Mouse (Mus musculus): ENCODE measurements at regions not wholly inside any gene's neighbourhood (a gene's known extent, or its start where the extent isn't known, plus 50 kb on each side); places are given as distances from the start of the nearest gene placed in this dataset.
A peak's percentile ranks its signal among the peaks of the same experiment; 100 is the strongest.
"Not testable (repeated sequence)": the region's sequence is repeated elsewhere in the genome, so short reads cannot be mapped to it uniquely, and the experiment has no call there.

DNA sequence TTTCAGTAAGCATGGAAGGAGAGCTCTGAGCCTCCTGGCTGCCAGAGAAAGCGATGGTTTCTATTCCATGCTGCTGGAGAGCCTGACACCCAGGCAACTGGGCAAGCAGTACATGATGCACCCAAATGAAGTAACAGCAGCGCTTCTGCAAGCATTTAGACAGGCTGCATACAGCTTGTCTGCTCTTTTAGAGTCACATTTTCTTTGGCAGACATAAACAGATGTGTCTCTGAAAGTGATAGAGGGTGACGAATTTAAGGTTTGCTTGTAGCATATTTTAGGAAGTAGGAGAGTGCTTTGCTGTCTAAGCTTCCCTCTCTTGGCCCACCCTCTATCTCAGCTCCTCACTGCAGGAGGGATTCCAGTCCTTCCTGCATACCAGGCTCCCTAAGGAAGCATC is 384.0 kb upstream of the Klhl29 start:
- no peak for DNase-seq (ENCODE audit: low read depth)
- TF ChIP-seq POLR2A (IDR thresholded peaks at IDR 0.05; ENCODE audit: borderline replicate concordance, extremely low read depth, insufficient read depth, insufficient read length, poor library complexity, severe bottlenecking) (no peak), CTCF (IDR thresholded peaks at IDR 0.05; ENCODE audit: borderline replicate concordance, extremely low read depth, insufficient read depth, insufficient read length) (no peak)

DNA sequence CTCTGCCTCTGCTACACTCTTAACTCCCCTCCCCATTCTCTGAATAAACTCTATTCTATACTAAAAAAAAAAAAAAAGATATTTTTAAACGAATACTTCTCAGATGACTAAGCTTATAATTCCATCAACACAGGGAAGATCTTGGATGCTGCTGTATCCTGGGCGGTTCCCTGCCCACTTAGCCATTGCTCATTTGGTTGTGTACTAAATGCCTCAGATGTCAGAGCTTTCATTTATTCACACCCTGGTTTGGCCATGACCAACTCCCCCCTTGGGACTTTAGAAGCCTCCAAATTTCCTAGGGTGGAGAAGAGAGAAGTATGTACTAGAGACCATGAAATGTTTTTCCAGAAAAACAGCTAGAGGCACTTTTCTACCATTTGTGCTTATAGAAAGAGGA is 382.3 kb upstream of the Klhl29 start:
- DNase-seq (ENCODE audit: low read depth): no peak
- TF ChIP-seq CTCF (IDR thresholded peaks at IDR 0.05; ENCODE audit: borderline replicate concordance, extremely low read depth, insufficient read depth, insufficient read length): no peak
- TF ChIP-seq POLR2A (IDR thresholded peaks at IDR 0.05; ENCODE audit: borderline replicate concordance, extremely low read depth, insufficient read depth, insufficient read length, poor library complexity, severe bottlenecking): no peak

DNA sequence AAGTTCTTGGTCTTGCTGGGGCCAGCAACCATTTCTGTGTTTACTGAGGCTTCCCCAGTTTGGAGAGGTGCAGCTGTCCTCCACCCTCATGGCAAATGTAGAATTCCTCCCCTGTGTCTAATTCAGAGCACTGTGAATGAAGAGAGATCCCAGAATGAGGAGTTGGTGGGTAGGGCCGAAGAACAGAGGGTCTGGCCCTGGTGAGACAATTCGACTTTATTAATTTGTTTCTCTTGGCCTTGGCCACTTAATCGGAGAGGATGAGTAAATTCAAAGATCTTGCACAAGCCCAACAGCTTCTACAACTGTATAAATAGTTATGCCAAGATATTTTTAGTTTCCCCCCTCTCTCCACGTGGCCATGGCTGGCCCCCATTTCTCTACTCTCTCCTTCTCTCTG is 381.9 kb upstream of the Klhl29 start:
- DNase-seq (ENCODE audit: low read depth): no peak

DNA sequence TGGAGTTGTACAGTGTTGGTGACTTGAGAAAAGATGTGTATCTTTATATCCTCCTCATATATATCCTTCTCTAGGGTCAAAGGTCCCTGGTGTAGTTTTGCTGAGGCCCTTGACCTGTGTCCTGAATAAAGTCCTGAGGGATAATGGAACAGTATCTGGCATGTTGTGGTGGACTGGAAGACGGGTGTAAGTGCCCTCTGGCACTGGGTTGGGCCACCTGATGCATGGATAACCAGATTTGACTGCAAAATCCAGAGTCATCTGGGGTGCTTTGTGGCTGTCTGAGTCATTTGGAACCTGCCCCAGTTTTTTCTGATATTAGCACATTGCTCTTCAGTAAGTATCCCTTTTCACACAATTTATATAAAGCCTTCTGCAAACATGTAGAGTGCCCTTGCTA is 378.3 kb upstream of the Klhl29 start:
- DNase-seq (ENCODE audit: low read depth): no peak
- TF ChIP-seq POLR2A (IDR thresholded peaks at IDR 0.05; ENCODE audit: borderline replicate concordance, extremely low read depth, insufficient read depth, insufficient read length, poor library complexity, severe bottlenecking): no peak
- TF ChIP-seq CTCF (IDR thresholded peaks at IDR 0.05; ENCODE audit: borderline replicate concordance, extremely low read depth, insufficient read depth, insufficient read length): no peak

More for the DNA sequence above, 381.9 kb upstream of the Klhl29 start:
- TF ChIP-seq CTCF (IDR thresholded peaks at IDR 0.05; ENCODE audit: borderline replicate concordance, extremely low read depth, insufficient read depth, insufficient read length) (no peak), POLR2A (IDR thresholded peaks at IDR 0.05; ENCODE audit: borderline replicate concordance, extremely low read depth, insufficient read depth, insufficient read length, poor library complexity, severe bottlenecking) (no peak)

DNA sequence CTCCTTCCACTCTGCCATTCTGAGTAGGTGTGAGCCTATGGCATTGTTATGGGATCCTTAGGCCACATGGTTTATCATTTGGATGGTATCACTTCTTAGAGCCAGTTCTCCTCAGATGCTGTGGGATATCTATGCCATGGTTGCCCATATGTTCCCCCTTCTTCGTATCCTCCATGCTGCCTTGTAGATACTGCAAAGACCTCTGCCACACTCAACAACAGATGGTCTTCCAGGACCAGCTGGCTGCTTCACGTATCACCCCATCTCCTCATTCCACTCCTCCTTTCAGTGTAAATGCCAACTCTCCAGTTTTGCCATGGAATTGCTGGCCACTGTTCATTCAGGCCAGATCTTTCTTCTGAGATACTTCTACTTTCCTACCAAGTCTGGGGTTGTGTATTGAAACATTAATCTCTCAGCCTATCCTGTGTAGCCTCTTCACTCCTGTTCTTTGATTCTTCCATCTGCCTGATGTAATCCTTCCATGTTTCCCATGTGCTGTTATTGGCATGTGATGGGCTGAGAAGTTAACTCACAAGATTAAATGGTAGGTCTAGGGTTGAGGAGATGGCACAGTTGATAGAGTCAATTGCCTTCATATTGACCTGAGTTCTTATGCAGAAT is 368.7 kb upstream of the Klhl29 start:
- TF ChIP-seq POLR2A (IDR thresholded peaks at IDR 0.05; ENCODE audit: borderline replicate concordance, extremely low read depth, insufficient read depth, insufficient read length, poor library complexity, severe bottlenecking) (no peak), CTCF (IDR thresholded peaks at IDR 0.05; ENCODE audit: borderline replicate concordance, extremely low read depth, insufficient read depth, insufficient read length) (no peak)
- DNase-seq (ENCODE audit: low read depth): peak; percentile 34

DNA sequence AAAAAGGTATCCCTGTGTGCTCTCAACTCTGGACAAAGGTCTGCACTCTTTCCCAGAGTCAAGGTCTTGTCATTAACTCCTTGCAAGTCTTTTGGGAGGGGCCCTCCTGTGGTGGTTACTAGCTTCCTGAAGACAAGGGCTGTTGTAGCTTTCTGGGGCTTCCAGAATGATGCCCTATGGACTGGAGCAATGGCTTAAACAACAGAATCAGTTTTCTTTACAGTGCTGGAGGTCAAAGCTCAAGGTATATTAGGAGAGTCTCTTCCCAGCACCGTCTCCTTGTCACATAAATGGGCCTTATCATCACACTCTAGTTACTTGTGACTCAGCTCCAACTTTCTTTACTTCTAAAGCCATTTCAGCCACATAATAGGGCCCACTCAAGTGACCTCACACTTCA is 360.6 kb upstream of the Klhl29 start:
- DNase-seq (ENCODE audit: low read depth): no peak
- TF ChIP-seq CTCF (IDR thresholded peaks at IDR 0.05; ENCODE audit: borderline replicate concordance, extremely low read depth, insufficient read depth, insufficient read length) (no peak), POLR2A (IDR thresholded peaks at IDR 0.05; ENCODE audit: borderline replicate concordance, extremely low read depth, insufficient read depth, insufficient read length, poor library complexity, severe bottlenecking) (no peak)

DNA sequence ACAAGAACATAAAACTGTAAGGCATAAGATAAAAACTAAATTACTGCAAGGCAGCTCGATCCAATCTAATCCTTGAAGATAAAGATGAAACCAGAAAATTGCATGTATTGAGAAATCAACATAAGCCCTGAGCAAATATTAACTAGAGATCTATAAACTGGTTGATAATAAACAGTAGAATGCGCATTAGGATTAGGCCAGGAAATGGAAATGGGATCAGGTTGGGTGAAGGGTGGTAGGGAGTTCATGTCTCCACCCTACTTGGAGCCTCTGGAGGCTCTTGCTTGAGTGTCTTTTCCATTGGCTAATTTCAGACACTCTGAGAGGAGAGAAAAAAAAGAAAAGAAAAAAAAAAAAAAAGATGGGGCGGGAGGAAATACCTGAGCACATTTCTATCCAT is 359.4 kb upstream of the Klhl29 start:
- no peak for DNase-seq (ENCODE audit: low read depth)
- TF ChIP-seq CTCF (IDR thresholded peaks at IDR 0.05; ENCODE audit: borderline replicate concordance, extremely low read depth, insufficient read depth, insufficient read length): no peak

DNA sequence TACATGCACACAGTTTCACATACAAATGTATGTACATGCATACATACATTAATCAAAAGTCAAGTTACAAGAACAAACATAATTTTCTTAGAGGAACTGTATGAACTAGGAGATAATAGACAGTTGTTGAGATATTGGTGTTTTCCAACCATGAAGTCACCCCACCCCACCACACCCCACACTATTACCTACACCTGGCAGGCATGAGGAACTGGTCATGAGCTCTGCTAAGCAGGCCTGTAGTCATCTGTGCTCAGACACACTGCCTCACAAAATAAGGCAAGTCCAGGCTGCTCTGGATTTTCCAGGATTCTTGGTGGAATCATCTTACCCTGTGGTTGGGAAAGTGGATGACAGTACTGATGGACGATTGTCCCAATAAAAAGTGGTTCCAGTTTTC is 347.6 kb upstream of the Klhl29 start:
- DNase-seq (ENCODE audit: low read depth): no peak
- no peak for TF ChIP-seq CTCF (IDR thresholded peaks at IDR 0.05; ENCODE audit: borderline replicate concordance, extremely low read depth, insufficient read depth, insufficient read length)
- no peak for TF ChIP-seq POLR2A (IDR thresholded peaks at IDR 0.05; ENCODE audit: borderline replicate concordance, extremely low read depth, insufficient read depth, insufficient read length, poor library complexity, severe bottlenecking)

DNA sequence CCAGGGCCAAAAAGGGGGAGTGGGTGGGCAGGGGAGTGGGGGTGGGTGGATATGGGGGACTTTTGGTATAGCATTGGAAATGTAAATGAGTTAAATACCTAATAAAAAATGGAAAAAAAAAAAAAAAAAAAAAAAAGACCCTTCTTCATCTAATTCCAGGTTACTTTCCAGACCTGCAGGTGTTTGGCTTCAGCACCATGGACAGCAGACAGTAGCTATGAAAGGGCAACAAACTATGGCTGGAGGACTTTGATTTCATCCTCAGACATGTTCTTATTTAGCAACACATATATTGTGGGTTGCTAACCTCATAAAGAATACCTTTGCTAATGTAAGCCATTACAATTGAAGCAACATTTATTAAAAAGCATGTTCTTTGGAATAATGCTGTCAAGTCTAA is 342.0 kb upstream of the Klhl29 start:
- DNase-seq (ENCODE audit: low read depth): not testable (repeated sequence)

DNA sequence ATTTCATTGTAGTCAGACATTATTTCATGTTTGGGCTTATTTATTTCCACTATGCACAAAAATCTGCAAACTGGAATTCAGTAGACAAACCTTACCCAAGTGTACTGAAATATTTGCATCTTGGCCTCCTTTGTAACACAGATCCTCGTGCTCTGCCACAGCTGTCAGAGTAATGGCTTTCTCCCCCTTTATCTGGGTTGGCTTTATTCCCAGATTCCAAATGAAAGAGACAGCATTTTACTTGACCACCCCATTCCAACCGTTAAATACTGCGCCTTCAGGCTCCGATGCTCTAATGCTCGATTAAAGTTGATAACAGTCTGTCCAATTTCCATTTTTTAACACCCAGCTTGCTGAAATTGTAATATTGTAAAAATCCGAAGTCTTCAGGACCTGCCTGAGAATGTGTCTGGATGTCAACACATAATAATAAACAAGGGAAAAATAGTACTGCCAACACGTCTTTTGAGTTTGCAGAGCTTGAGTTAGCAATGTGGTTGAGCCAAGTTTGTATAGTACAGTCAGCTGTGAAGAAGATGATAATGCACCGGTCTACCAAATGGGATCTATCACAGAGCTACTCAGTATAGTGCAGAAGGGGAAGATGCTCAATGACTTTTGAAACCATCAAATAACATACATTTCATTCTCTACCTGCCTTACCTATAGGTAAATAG is 323.4 kb upstream of the Klhl29 start:
- TF ChIP-seq CTCF (IDR thresholded peaks at IDR 0.05; ENCODE audit: borderline replicate concordance, extremely low read depth, insufficient read depth, insufficient read length) (no peak), POLR2A (IDR thresholded peaks at IDR 0.05; ENCODE audit: borderline replicate concordance, extremely low read depth, insufficient read depth, insufficient read length, poor library complexity, severe bottlenecking) (no peak)
- peak; percentile 90 for DNase-seq (ENCODE audit: low read depth)

DNA sequence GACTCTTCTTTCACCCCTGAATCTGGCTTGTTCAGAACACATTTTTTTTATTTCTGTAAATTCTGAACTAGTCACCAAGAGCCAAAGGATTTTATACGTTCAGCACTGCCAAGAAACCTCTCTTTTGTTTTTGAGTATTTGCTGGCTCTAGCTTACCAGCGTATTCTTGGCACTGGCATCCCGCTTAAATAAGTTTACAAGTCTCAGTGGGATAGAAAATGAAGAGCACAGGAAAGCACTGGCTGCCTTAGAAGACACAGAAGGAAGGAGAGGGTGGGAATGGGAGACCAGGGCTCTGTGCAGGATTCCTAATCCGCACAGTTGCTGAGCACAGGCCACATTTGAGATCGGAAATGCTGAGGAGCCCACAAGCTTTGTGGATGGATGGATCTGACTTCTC is 306.7 kb upstream of the Klhl29 start:
- DNase-seq (ENCODE audit: low read depth): peak; percentile 74
- no peak for TF ChIP-seq CTCF (IDR thresholded peaks at IDR 0.05; ENCODE audit: borderline replicate concordance, extremely low read depth, insufficient read depth, insufficient read length)
- no peak for TF ChIP-seq POLR2A (IDR thresholded peaks at IDR 0.05; ENCODE audit: borderline replicate concordance, extremely low read depth, insufficient read depth, insufficient read length, poor library complexity, severe bottlenecking)

DNA sequence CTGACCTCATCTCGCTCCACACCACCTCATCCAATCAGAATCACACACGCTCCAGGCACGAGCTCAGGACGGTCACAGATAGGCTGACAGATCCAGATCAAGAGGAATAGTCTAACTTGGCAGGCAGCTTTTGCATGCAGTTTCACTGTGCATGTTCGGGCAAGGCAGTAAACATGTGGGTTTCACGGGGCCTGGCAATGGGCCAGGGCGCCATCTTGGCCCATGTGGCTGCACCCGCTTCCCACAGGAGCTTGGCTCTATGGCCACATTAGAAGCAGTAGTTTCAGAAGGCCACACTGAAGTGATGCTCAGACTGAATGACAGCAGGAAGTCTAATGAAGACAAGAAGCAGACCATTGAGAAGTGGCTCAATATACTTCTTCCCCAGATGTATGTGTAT is 302.6 kb upstream of the Klhl29 start:
- not testable (repeated sequence) for DNase-seq (ENCODE audit: low read depth)

DNA sequence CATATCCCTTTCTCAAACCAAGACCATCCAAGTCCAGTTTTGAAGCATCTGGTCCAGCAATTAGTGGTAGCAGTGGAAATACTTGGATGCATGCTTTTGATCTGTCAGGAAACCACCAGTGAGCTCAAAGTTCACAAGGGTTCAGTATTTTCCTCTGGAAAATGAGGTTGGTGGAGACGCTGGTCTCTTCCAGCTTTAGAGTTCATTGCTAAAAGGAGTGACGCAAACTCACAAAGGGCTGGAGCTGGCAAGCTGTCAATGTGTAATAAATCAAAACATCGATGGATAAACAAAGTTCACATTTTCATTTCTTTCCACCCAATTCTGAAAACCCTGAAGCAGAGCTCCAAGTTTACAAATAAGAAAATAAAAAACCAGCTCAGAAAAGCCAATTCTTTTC is 293.0 kb upstream of the Klhl29 start:
- DNase-seq (ENCODE audit: low read depth): no peak
- TF ChIP-seq CTCF (IDR thresholded peaks at IDR 0.05; ENCODE audit: borderline replicate concordance, extremely low read depth, insufficient read depth, insufficient read length): no peak
- no peak for TF ChIP-seq POLR2A (IDR thresholded peaks at IDR 0.05; ENCODE audit: borderline replicate concordance, extremely low read depth, insufficient read depth, insufficient read length, poor library complexity, severe bottlenecking)

Data from brain, embryonic 14.5 days (tissue).